Mouse (Mus musculus) lung, adult 18-20 months (tissue): ENCODE results near the gene Nol3.
"Not testable (repeated sequence)": the region's sequence is repeated elsewhere in the genome, so short reads cannot be mapped to it uniquely, and the experiment has no call there.

Source experiments
- DNase-seq, 2 experiments: peaks; one replicate each; pipeline ENCODE4 v3.0.0; 2022; ENCODE audit warnings: mixed read lengths in 2 of 2

The Nol3 gene

DNA sequence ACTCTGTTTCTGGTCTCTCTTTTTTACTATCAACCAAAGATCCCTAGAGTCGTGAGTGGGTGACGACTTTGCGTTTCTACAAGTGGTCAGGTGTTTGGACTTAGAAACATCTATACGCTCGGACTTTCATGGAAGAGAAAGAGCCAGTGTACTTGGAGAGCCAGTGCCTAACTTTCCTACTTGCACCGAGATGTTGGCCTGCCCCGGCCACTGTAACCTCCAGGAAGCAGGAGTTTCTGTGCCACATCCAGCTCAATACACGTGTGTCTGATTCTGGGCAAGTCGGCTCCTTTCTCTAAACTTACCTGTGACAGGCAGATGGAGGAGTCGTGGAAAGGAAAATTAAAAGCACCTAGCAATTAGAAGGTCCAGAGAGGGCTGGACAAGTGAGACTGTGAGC lies at the start of gene Nol3:
TSS of gene Nol3 (plus strand) at position 301 of the 400 bp plus-strand sequence.
- no peak for DNase-seq

DNA sequence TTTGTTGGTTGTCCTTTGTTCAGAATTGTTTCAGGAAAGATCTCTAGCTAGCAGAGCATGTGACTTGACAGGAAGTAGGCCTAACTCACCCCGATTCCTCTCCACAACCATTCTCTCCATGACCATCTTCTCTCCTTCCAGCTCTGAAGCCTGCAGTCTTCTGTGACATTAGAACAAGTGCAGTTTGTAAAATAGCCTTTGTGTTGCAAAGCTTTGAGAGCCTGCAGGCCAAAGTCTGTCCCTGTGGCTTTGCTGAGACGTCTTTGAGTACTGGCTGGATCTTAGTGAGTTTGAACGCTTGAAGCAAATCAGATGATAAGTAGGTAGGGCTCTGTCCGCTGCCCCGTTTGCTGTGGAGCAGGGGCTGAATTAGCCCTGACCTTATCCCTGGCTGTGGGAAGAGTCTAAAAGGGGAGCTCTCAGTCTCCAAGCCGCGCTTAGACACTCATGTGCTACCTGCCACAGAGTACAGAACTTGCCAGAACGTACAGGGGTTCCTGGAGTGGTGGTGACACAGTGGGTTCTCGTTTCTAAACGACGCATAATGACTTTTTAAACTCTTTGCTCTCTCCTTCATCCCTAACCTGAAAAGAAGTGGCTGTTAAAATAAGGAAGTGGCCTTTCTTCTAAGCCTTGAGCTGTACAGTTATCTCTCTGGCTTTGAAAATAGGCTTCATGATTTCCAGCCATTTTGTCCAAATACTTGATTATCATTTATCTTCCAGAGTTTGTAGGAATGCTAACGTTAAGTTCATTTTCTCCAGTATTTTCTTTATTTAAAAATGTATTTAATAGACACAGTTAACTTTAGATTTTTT lies 44.2 kb upstream of the Nol3 start:
- DNase-seq = no peak

DNA sequence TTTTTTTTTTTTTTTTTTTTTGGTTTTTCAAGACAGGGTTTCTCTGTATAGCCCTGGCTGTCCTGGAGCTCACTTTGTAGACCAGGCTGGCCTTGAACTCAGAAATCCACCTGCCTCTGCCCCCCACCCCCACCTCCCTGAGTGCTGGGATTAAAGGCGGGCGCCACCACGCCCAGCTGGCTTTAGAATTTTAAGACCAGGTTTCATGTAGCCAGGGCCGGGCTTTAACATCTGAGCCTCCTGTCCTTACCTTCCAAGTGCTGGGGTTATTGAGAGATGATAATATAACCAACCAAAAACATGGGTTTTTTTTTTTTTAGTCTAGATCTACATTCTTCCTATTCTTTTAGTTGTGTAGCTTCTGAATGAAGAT lies 43.6 kb upstream of the Nol3 start:
- not testable (repeated sequence) for DNase-seq

DNA sequence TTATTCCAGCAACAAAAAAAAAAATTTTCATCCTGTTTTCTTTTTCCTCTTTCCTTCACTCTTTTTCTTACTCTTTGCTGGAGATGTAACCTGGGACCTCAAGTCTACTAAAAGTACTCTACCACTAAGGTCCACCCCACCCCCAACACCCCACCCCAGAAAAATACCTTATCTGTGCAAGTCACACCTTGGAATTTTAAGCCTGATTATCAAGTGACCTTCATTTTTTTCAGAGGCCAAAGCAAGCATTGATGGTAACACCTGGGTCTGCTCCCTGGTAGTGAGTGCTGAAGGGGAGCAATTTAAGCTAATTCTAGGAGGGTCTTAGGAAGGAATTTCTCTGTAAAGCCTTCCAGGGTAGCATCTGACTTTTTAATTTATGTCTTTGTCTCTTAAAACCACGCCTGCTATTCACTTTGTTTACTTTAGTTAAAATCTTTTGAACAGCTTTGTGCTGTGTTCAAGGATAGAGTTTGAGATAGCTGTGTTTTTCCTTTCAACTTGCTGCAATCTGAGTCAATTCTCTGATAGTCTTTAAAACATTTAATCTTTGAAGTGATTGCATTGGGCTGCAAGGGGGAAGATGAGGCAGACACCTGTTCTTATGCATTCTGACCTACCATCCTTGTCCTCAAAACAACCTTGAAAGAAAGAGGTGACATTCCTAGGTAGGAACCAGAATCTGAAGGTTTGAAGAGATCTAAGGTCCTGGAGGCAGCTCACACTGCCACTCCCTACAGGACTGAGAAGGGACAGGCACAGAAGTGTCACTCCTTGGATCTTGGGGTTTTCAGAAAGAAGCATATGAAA lies 42.6 kb upstream of the Nol3 start:
- no peak for DNase-seq

DNA sequence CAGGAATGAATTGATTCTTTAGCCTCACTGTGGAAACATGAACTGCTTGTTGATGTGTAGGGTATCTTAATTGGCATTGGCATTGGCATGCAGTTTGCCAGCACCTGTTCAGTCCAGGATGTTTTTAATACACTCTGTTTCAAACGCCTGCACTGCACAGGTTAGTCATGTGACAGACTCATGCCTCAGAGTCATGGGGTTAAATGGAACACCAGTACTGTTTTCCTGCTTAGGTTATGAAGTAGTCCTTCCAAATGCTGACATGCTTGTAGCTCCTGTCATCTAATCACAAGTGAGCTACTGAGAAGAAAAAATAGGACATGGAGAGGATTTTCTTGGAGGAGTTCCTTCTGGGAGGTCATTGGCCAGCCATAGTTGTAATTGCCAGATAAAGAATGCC lies 40.7 kb upstream of the Nol3 start:
- DNase-seq = no peak

DNA sequence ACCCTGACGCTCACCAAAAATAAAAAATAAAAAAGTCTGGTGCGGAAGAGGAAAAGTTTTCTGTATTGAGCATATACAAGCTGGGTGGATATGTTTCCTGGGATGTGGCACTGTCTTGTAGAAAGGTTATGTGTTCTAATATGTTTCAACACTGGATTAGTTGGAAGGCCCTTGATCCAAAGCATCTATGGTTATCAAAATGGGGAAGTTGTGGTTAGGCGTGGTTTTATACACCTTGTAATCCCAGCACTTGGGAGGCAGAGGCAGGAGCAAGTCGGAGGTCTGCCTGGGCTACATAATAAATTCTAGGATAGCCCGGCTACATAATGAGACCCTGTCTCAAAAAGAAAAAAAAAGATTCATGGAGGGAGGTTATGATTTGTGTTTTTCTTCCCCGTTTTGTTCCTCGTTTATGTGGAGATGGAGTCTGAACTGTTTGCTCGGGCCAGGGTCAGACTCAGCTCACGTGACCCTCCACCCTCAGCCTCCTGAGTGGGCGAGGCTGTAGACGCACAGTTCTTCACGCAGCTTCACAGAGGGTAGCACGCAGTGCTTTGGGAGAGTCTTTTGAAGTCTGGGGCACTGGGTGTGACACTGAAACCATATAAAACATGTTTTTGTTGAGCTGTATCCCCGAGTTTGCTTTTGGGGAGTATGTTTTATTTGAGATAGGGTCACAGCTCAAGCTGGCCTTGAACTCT lies 38.3 kb upstream of the Nol3 start:
- no peak for DNase-seq

DNA sequence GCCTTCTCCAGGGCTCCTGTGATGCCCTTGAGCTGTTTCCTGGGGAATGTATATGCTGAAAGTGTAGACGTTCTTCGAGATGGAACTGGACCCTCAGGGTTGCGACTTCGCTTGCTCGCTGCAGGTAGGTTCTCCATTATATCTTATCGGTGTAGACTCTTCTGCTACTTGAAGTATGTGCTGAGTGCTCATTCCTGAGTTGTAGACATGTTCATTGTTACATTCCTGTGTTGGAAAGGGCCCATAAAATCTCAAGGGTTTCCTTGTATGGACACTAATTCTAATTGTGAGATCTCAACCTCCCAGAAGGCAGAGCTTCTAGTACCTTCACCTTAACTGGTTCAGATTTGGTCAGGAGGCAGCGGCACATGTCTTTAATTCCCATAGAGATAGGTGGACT lies 34.9 kb upstream of the Nol3 start:
- peak in 1 of 2 experiments; percentile 53 for DNase-seq

DNA sequence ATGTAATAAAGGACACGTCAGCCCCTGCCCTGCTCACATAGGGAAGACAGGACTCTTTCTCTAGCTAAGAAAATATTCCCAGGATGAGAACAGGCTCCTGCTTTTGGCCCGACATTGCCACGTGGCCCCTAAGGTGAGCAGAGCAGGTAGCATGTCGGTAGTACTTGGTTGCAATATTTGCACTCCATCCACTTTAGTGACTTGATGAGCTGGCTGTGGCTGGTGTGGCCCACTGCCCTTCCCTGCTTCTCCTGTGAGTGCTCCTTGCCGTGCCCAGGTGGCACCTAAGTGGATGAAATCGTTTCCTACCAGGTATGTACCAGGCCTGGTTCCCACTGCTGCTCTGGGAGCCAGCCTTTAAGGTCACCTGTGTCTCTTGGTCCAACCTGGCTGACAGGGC lies 24.0 kb upstream of the Nol3 start:
- peak; percentile 68 to 74 for DNase-seq

DNA sequence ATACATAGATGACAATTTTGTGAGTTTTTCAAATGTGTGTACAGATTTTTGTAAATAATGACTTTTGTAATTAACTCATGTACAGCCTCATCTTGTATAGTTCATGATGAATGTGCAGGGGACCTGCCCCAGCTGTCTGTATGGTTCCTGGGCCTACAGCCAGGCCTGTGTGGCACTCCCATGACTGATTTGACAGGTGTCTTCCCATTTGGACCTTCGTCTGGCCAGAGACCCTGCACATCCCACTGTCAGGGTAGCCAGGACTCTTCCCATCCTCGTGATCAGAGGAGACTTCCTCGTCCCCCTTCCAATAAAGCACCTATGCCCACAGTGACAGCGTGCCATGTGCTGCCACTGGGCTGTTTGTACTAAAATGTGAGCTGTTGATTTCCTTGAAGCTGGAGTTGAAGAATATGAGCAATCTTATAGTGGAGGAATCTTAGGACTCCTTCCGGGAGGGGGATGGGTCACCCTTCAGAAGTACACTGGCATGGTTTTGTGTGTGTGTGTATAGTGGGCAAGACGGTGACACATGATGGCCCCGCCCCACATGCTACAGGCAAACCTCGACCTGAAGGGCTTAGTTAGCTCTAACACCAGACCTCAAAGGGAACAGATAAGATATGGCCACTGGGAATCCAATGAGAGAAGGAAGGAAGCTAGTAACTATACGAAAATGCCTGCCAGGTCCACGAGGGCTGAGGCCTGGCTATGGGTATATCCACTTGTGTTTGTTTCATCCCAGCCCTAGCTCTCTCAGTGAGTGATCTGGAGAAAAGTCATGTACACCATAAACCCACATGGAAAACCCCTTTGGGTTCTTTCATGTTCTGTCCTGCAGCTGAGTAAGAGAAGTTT lies 23.0 kb upstream of the Nol3 start:
- no peak for DNase-seq

DNA sequence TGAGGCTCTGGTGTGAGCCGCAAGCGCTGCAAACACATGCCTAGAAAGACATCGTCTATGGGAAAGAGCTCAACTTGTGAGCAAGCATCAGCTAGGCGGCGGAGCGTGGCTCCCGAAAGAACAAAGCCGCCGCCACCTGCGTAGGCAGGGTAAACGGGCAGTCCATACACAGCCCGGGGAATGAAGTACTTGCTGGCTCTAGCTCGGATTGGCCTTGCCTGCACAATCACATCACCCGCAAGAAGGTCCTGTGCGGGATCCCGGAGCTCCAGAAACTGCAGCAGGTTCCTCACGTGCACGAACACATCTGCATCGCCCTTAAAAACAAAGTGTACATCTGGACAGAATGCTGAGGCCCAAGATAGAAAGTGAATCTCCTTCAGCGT lies 22.2 kb upstream of the Nol3 start:
- DNase-seq = no peak

DNA sequence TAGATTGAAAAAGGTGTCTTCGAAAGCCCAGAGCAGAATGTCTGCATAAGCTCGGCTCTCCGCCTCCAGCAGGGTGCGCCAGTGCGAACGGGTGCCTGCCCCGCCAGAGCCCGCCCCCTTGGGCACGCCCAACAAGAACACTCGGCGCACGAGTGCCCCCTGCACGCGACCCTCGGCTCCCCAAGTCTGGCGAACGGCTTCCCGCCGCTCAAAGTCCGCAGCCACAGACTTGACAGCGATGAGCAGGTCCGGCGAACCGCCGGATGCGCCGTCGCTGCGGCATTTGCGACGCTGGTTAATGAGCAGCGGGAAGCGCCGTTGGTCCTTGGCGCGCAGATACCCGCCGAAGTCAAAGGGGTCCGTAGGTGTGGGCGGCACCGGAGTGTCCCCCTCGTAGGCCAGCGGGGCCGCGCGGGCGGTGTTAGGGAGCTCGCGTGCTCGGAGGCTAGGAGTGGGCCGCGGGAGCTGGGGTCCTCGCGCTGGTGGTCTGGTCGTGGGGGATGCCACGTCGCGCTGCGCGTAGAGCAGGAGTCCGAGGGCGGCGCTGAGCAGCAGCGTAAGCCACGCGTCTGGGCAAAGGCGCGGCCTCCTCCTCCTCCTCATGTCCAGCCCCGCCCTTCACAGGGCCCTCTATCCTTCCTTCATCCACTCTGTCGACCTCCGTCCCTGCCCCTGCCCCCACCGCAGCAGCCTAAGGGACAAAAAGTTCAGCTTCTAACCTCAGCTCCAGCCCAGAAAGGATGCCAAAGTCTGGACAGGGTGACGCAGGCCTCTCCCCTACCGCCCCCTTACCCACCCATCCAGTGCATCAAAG lies 21.6 kb upstream of the Nol3 start:
- DNase-seq = peak; percentile 86 to 87

DNA sequence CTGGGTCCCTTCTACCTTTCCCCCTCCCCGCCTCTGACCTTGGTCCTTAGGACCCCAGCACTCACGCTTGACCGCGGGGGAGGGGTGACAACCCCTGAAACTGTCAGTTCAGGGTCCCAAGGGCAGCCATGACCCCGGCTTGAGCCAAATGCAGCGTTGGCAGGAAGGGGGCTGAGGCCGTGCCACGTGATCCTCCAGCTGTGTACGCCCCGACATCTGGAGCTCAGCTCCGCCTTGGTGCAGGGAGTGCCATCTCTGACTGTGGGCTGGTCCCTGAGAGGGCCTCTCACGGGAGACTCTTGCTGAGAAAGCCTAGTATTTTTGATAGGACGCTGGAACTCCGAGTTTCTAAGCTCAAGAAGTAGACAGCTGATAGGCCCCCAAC lies 21.0 kb upstream of the Nol3 start, which contains the start of gene B3gnt9:
TSS of gene B3gnt9 (minus strand) at position 188 of the 385 bp plus-strand sequence.
- peak; percentile 75 for DNase-seq

DNA sequence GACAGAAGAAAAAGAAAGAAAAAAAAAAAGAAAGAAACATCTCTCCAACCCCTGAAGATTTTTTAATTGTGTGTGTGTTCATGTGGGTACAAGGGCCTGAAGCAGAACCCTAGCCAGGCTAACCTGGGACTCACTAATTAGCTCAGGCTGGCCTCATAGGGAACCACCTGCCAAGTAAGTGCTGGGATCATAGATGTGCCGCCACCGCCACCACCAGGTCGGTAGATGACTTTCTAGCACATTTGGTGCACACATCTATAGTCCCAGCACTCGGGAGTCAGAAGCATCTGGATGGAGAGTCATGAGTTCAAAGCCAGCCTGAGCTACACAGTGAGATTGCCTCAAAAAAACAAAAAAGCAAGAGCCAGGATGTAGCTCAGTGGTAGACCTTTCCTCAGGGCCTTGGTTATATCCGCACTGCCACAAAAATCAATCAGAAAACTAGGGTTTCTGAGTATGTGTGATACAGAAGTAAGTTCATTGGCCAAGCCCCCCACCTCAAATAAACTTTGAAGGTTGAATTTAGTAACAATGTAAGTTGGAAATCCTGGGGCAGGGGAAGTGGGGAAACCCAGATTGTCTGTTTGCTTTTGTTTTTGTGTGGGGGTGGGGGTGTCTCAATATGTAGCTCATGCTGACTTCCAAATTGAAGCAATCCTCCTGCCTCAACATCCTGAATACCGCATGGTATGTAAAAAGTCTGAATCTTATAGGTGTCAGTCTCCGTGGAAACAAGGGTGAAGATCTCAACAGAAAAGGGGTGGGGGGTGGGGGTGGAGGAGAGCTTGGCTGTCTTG lies 18.4 kb upstream of the Nol3 start:
- no peak for DNase-seq

DNA sequence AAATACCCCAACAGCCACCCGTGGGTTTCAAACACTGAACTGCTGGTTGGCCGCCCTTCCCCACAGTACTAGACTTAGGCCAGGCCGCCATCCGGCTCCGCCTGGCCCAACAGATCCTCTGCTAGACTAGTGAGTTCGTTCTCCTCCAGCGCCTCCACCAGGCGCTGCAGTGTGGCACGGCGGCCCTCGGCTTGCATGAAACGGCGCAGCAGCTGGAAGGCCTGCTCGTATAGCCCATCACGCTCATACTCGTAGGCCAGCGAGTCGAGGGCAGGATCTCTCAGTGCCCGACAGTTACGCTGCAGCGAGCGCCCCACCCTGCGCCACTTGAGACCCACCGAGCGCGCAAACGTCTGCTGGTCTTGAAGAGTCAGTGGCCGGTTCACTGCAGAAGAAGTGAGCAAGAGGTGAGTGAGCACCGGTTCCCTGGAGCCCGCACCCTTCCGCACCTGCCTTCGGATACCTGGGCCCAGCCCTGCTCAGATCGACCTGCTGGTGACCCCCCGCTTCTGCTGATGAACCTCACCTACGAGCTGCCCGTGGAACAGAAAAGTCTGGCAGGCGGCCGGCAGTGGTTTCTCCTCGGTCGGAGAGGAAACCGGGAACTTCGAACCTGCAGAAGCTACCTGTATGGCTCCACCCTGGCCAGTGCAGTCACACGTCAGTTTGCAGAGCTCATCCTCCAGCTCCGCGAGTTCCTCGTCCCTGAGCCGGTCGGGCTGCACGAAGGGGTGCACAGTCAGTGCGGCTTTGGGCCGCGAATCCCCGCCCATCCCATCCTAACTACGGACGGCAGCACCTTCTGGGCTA lies 16.8 kb upstream of the Nol3 start:
- DNase-seq = peak in 1 of 2 experiments; percentile 39

DNA sequence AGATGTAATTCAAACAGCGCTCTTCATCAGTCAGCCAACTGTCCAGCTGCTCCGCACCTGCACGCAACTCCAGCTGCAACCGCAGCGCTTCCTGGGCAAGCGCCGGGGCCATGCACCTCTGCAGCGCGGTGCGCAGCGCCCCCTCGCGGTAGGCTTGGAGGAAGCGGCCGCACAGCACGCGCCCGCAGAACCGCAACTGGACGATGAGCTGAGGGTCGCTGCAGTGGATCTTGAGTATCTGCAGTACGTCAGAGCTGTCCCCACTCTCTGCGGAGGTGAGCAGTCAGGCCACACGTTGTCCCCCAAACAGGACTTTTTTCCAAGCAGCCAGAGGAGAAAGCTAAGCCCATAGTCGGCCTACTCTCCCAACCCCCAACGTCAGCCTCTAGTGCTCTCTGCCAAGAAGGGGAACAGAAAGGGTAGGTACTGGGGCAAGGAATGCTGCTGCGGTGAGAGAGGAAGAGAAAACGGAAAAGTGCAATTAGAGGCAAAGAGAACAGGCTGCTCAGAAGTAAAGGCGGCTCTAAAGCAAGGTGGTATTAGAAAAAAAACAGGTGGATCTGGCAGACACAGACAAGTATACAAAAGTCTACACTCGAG lies 16.1 kb upstream of the Nol3 start:
- DNase-seq = peak; percentile 63 to 69

DNA sequence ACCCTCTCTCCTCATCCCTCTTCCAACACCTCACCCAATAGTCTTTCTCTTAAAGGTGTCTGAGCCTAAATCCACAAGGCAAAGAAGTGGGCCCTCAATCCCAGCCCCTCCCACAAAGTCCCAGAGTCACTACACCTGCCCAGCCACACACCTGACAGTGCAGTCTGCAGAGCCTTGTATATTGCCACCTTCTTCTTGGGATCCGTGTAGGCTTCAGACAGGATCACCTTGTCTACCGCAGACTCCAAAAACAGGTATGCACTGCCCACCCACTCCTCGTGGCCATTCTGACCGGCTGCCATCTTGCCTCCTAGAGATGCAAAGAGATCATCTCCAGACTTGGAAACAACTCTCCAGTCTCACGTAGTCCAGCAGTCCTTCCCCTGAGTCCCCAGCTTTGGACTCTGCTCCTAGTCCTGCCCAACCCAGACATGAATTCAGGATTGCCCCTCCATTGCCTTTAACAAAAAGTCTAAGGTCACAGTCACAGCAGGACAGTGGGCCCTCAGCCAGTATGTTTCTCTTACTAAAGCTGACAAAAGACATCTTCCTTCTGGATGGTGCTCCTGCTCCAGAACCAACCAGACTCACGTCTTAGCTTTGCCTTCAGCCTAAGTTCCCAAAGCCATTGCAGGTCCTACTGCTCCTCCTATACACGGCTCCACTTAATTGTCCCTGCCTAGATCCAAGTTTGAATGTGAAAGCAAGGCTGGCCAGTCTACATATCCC lies 15.4 kb upstream of the Nol3 start:
- no peak for DNase-seq

DNA sequence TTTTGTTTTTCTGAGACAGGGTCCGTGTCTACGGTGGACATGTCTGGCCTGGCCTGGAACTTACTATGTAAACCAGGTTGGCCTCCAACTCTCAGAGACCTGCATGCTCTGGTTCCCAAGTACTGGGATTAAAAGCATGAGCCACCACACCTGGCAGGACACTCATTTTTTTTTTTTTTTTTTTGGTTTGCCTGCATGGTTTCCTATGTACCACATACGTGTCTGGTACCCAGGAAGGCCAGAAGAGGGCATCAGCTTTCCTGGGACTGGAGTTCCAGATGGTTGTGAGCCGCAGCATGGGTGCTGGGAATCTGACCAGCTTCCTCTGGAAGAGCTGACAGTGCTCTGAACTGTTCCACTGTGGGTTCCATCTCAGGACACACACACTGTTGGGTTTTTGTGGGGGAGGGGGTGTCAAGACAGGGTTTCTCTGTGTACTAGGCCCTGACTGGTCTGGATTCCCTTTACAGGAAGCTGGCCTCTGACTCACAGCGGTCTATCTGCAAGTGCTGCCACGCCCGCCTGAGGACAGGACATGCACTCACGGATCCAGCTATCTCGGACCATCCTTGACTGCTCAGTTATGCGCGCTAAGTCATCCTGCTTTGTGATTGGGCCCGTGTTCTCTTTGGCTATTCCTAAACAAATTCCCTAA lies 14.5 kb upstream of the Nol3 start:
- DNase-seq = no peak

DNA sequence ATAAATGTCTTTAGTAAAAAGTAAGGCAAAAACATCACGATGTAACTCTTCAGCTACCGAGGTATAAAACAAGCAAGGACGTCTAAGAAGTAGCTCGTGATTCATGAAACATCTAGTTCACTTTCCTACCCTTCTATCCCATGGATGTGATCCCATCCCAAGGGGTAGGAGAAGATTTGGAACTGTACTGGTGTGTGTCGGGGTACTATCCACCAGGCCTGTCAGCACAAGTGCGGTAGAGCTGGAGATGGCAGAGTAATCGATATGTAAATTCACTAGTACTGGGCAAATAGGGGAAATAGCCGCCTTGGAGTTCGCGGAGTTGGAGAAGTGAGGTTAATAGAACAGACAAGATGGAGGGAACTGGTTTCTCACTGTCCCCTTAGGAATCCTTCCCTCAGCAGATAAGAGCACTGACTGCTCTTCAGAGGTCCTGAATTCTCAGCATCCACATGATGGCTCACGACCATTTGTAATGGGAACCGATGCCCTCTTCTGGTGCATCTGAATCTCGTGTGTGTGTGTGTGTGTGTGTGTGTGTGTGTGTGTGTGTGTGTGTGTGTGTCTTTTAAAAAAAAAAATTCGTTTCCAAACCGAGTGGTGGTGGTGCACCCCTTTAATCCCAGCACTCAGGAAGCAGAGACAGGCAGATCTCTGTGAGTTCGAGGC lies 12.6 kb upstream of the Nol3 start:
- no peak for DNase-seq
